Mouse (Mus musculus): ENCODE measurements at regions not wholly inside any gene's neighbourhood (a gene's known extent, or its start where the extent isn't known, plus 50 kb on each side); places are given as distances from the start of the nearest gene placed in this dataset.

- 24% methylated on average over 5 of the region's 5 CpGs for WGBS
- Histone ChIP-seq H3K4me1 (ENCODE audit: insufficient read depth, low read length) (no peaks in the 10 kb centered on the region), H3K4me2 (replicated peaks; ENCODE audit: low read depth, low read length) (no peak overlapping the region), H3K27me3 (ENCODE audit: insufficient read depth, low read length) (no peaks in the 10 kb centered on the region), H3K27ac (ENCODE audit: low read length) (peak overlapping the region; percentile 66; the same call in 1 of the 2 replicates), H3K9me3 (ENCODE audit: low read length) (no peaks in the 10 kb centered on the region), H3K4me3 (ENCODE audit: low read length) (no peak overlapping the region), H3K36me3 (ENCODE audit: insufficient read depth, low read length) (no peaks in the 10 kb centered on the region), H3K9ac (replicated peaks; ENCODE audit: low read length) (no peak overlapping the region)
- ATAC-seq (ENCODE audit: low FRiP score, low TSS enrichment) = peak; percentile 74
These were observed 194.8 kb upstream of the Rack1 start for GRCm38 (mm10) chr11:48605223-48605824.

DNA sequence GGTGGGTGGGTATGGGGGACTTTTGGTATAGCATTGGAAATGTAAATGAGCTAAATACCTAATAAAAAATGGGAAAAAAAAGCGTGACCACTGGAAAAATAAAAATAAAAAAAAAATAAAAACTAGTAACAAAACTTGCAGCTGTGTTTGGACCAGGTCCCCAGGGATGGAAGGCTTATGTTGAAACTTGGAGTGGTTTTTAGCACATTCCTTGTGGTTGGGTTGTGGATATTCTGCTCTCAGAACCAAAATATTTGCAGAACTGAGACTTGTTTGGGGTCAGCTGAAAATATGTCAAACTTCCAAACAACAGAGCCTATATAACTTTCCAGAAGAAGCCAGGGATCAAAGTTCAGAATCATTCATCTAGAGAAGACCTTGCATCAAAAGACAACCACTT is 199.0 kb upstream of the Rack1 start:
- Histone ChIP-seq H3K9me3 (ENCODE audit: low read length) (no peaks in the 10 kb centered on the region), H3K4me1 (ENCODE audit: insufficient read depth, low read length) (no peaks in the 10 kb centered on the region), H3K36me3 (ENCODE audit: insufficient read depth, low read length) (no peaks in the 10 kb centered on the region), H3K4me2 (replicated peaks; ENCODE audit: low read depth, low read length) (no peak overlapping the region), H3K27ac (ENCODE audit: low read length) (0 out of 2 replicates have a peak overlapping the region, but pooled peaks have one; percentile 9), H3K4me3 (ENCODE audit: low read length) (no peak overlapping the region), H3K27me3 (ENCODE audit: insufficient read depth, low read length) (no peaks in the 10 kb centered on the region), H3K9ac (replicated peaks; ENCODE audit: low read length) (no peak overlapping the region)
- 65% methylated on average over 1 of the region's 1 CpGs for WGBS
- ATAC-seq (ENCODE audit: low FRiP score, low TSS enrichment) = no peak

GRCm38 (mm10) chr11:48599573-48600127 is 200.5 kb upstream of the Rack1 start:
- no peaks in the 10 kb centered on the region for H3K36me3 ChIP-seq (ENCODE audit: insufficient read depth, low read length)
- WGBS = 42% methylated on average over 5 of the region's 5 CpGs
- no peak overlapping the region for H3K9ac ChIP-seq (replicated peaks; ENCODE audit: low read length)
- H3K27me3 ChIP-seq (ENCODE audit: insufficient read depth, low read length) = no peaks in the 10 kb centered on the region
- H3K4me2 ChIP-seq (replicated peaks; ENCODE audit: low read depth, low read length) = no peak overlapping the region
- peak overlapping the region; percentile 19 for H3K27ac ChIP-seq (ENCODE audit: low read length)
- H3K9me3 ChIP-seq (ENCODE audit: low read length) = no peaks in the 10 kb centered on the region
- no peak overlapping the region for H3K4me3 ChIP-seq (ENCODE audit: low read length)
- ATAC-seq (ENCODE audit: low FRiP score, low TSS enrichment) = peak; percentile 35; the same call in 1 of the 2 replicates
- H3K4me1 ChIP-seq (ENCODE audit: insufficient read depth, low read length) = no peaks in the 10 kb centered on the region

GRCm38 (mm10) chr11:48599033-48599432 is 201.1 kb upstream of the Rack1 start:
- no peaks in the 10 kb centered on the region for H3K27me3 ChIP-seq (ENCODE audit: insufficient read depth, low read length)
- no peak overlapping the region for H3K27ac ChIP-seq (ENCODE audit: low read length)
- no peaks in the 10 kb centered on the region for H3K9me3 ChIP-seq (ENCODE audit: low read length)
- 0 out of 2 replicates have a peak, but pooled peaks have one; percentile 39 for ATAC-seq (ENCODE audit: low FRiP score, low TSS enrichment)
- no peak overlapping the region for H3K9ac ChIP-seq (replicated peaks; ENCODE audit: low read length)
- no peak overlapping the region for H3K4me2 ChIP-seq (replicated peaks; ENCODE audit: low read depth, low read length)
- no peaks in the 10 kb centered on the region for H3K4me1 ChIP-seq (ENCODE audit: insufficient read depth, low read length)
- H3K36me3 ChIP-seq (ENCODE audit: insufficient read depth, low read length) = no peaks in the 10 kb centered on the region
- H3K4me3 ChIP-seq (ENCODE audit: low read length) = no peak overlapping the region

GRCm38 (mm10) chr11:48594429-48594828 is 205.7 kb upstream of the Rack1 start:
- H3K4me2 ChIP-seq (replicated peaks; ENCODE audit: low read depth, low read length) = no peak overlapping the region
- no peaks in the 10 kb centered on the region for H3K4me1 ChIP-seq (ENCODE audit: insufficient read depth, low read length)
- no peak overlapping the region for H3K4me3 ChIP-seq (ENCODE audit: low read length)
- no peaks in the 10 kb centered on the region for H3K27me3 ChIP-seq (ENCODE audit: insufficient read depth, low read length)
- H3K36me3 ChIP-seq (ENCODE audit: insufficient read depth, low read length) = no peaks in the 10 kb centered on the region
- H3K9ac ChIP-seq (replicated peaks; ENCODE audit: low read length) = no peak overlapping the region
- WGBS = 28% methylated on average over 5 of the region's 5 CpGs
- H3K9me3 ChIP-seq (ENCODE audit: low read length) = no peaks in the 10 kb centered on the region
- H3K27ac ChIP-seq (ENCODE audit: low read length) = no peak overlapping the region
- no peak for ATAC-seq (ENCODE audit: low FRiP score, low TSS enrichment)

DNA sequence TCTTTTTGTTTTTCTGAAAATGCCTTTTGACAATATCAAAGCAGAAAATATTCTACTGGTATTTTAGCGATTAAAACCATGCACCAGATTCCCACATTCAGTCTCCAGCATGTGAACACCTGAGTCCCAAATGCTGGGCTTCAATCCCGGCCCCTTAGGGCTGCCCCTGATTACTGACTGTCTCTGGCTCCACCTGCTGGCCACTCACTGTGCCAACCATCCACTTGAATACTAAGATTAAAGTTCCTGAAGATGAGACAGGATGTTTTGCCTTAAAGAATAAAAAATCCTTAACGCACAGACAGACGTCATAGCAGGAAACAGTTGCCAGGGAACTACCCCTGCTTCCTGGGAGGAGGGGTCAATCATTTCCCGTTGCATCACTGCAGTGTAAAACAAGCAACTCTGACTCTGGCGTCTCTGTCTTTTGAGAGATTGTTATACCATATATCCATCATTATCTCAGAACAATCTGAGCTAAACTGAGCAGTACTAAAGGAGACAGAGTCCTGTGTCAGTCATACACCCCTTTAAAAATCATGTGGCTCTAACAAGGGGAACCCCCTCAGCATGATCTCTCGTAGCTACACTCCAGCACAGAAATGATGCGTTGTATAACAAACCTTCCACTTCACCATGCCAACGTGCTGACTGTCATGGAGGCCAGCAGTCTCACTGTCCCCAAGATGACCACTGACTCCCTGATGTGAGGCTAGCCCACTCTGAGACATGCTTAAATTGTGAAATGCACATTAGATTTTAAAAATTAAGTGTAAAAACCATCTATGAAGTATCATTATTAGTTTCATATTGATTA is 211.1 kb upstream of the Rack1 start:
- H3K36me3 ChIP-seq (ENCODE audit: insufficient read depth, low read length) = no peaks in the 10 kb centered on the region
- H3K27ac ChIP-seq (ENCODE audit: low read length) = no peak overlapping the region
- 0 out of 2 replicates have a peak, but pooled peaks cover 2% of the 10 kb centered on the region for H3K9me3 ChIP-seq (ENCODE audit: low read length)
- WGBS = 34% methylated on average over 9 of the region's 9 CpGs
- H3K4me2 ChIP-seq (replicated peaks; ENCODE audit: low read depth, low read length) = no peak overlapping the region
- no peak overlapping the region for H3K4me3 ChIP-seq (ENCODE audit: low read length)
- H3K9ac ChIP-seq (replicated peaks; ENCODE audit: low read length) = no peak overlapping the region
- no peaks in the 10 kb centered on the region for H3K27me3 ChIP-seq (ENCODE audit: insufficient read depth, low read length)
- ATAC-seq (ENCODE audit: low FRiP score, low TSS enrichment) = 0 out of 2 replicates have a peak, but pooled peaks have one; percentile 67
- H3K4me1 ChIP-seq (ENCODE audit: insufficient read depth, low read length) = no peaks in the 10 kb centered on the region

DNA sequence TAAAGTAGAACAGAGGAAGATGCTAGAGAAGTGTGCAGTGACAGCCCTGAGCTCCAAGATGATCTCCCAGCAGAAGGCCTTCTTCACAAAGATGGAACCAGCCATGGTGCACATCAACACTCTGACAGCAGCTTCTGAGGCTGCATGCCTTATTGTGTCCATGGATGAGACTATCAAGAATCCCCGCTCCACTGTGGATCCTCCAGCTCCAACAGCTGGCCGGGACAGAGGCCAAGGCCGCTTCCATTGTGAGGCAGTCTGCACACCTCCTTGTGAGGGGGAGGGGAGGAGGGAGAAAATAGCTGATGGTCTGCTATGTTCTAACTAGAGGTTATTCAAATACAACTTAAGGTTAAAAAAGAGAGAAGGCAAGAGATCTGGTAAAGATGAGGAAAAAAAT is 231.4 kb upstream of the Rack1 start:
- Histone ChIP-seq H3K9ac (replicated peaks; ENCODE audit: low read length) (no peak overlapping the region), H3K36me3 (ENCODE audit: insufficient read depth, low read length) (no peaks in the 10 kb centered on the region), H3K4me2 (replicated peaks; ENCODE audit: low read depth, low read length) (no peak overlapping the region), H3K27ac (ENCODE audit: low read length) (no peak overlapping the region), H3K4me3 (ENCODE audit: low read length) (no peak overlapping the region), H3K4me1 (ENCODE audit: insufficient read depth, low read length) (peaks cover 8% of the 10 kb centered on the region; the same call in 1 of the 2 replicates), H3K9me3 (ENCODE audit: low read length) (no peaks in the 10 kb centered on the region), H3K27me3 (ENCODE audit: insufficient read depth, low read length) (no peaks in the 10 kb centered on the region)
- no peak for ATAC-seq (ENCODE audit: low FRiP score, low TSS enrichment)
- WGBS = 66% methylated on average over 3 of the region's 3 CpGs

DNA sequence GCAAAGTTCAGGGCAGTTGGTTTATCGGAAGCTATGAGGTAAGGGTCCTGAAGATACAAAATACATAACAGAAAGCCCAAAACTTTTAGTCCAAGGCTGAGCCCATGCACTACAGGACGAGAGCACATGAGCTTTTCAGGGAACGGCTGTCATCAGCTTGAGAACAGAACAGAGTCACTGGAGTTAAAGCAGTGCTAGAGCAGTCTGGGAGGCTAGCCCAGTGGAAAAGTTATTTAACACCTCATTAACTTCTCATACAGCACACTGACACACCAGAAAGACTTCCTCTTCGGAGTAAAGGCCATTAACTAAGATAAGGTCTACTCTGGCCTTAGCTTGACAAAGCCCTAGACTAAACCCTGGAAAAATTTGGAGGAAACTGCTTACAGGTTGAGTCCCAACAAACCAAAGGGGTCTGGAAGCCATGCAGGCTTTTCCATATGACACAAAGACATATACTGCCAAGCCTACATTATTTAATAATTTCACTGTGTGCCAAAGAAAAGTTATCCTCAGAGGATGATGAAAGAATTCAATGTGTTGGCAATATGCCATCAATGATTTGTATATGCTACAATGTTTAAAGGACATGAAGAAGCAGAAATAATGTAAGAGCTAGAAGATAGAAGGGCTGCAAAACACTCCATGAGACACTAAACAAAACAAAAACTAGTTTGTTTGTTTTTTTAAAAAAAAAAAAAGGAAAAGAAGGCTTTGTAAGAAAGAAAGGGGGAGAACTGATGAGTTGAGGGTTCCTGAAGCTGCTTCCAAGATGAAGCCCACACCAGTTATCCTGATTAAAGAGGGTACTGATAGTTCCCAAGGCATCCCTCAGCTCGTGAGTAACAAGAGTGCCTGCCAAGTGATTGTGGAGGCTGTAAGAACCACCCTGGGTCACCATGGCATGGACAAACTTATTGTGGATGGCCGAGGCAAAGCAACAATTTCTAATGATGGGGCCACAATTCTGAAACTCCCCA is 232.3 kb upstream of the Rack1 start:
- H3K9me3 ChIP-seq (ENCODE audit: low read length) = no peaks in the 10 kb centered on the region
- H3K4me1 ChIP-seq (ENCODE audit: insufficient read depth, low read length) = peaks cover 8% of the 10 kb centered on the region; the same call in 1 of the 2 replicates
- no peaks in the 10 kb centered on the region for H3K27me3 ChIP-seq (ENCODE audit: insufficient read depth, low read length)
- H3K27ac ChIP-seq (ENCODE audit: low read length) = peak overlapping the region; percentile 12; the same call in 1 of the 2 replicates
- peak; percentile 85; the same call in 1 of the 2 replicates for ATAC-seq (ENCODE audit: low FRiP score, low TSS enrichment)
- no peak overlapping the region for H3K4me2 ChIP-seq (replicated peaks; ENCODE audit: low read depth, low read length)
- H3K4me3 ChIP-seq (ENCODE audit: low read length) = no peak overlapping the region
- no peak overlapping the region for H3K9ac ChIP-seq (replicated peaks; ENCODE audit: low read length)
- WGBS = 39% methylated on average over 6 of the region's 6 CpGs
- no peaks in the 10 kb centered on the region for H3K36me3 ChIP-seq (ENCODE audit: insufficient read depth, low read length)

- Histone ChIP-seq H3K36me3 (ENCODE audit: insufficient read depth, low read length) (no peaks in the 10 kb centered on the region), H3K4me3 (ENCODE audit: low read length) (no peak overlapping the region), H3K27ac (ENCODE audit: low read length) (no peak overlapping the region), H3K4me1 (ENCODE audit: insufficient read depth, low read length) (no peaks in the 10 kb centered on the region), H3K9ac (replicated peaks; ENCODE audit: low read length) (no peak overlapping the region), H3K9me3 (ENCODE audit: low read length) (no peaks in the 10 kb centered on the region), H3K27me3 (ENCODE audit: insufficient read depth, low read length) (no peaks in the 10 kb centered on the region), H3K4me2 (replicated peaks; ENCODE audit: low read depth, low read length) (no peak overlapping the region)
- ATAC-seq (ENCODE audit: low FRiP score, low TSS enrichment) = no peak
- 76% methylated on average over 1 of the region's 1 CpGs for WGBS
These were observed 242.1 kb upstream of the Rack1 start for GRCm38 (mm10) chr11:48558053-48558452.
